Mouse (Mus musculus) heart, embryonic 12.5 days (tissue): ENCODE data around the gene Uqcrc1. TPM values are rescaled to one million over a fixed set of nuclear protein-coding genes. Genes with fewer than 3 reads are reported as not detected.

ENCODE experiments used
- microRNA counts: library from miRNA; unstranded; fragments of <30 nt; microRNA quantifications from one replicate; lab custom pipeline; 2017
- microRNA-seq: library from miRNA; unstranded; fragments of <30 nt; microRNA quantifications from one replicate; pipeline ENCODE4, GENCODE M21; 2017
- polyA plus RNA-seq: library from polyadenylated mRNA; unstranded; fragments of >200 nt; fragmentation: Nextera tagmentation; extraction: Ambion mirVana; gene quantifications from 2 replicates; pipeline ENCODE4 v1.2.1, GENCODE M21; 2016

The Uqcrc1 gene
- polyA plus RNA-seq, 1 experiment from 2014 or later, result 738 TPM

MicroRNA genes within 50 kb of the gene (microRNA counts, 519-probe panel; counts per million panel counts)
- not detected for microRNA mmu-miR-711 (lab: Ali Mortazavi, UCI)

Small RNAs within 50 kb of the gene (microRNA-seq; reads per million reads assigned to microRNA genes)
- not detected for gene Mir711

Other genes with a start within 250 kb of the Uqcrc1 start
- gene Prkar2a, start 247.3 kb upstream of the Uqcrc1 start, polyA plus RNA-seq, result 41.8 and 44.0 TPM in 2 replicates
- gene Ip6k2, start 152.8 kb upstream of the Uqcrc1 start, polyA plus RNA-seq, result 45.1 and 47.7 TPM in 2 replicates
- gene Nckipsd, start 128.3 kb upstream of the Uqcrc1 start, polyA plus RNA-seq, result 8.9 and 9.2 TPM in 2 replicates
- gene Celsr3, start 110.3 kb upstream of the Uqcrc1 start, polyA plus RNA-seq, result 0.08 and 0.09 TPM in 2 replicates
- gene Slc26a6, start 83.3 kb upstream of the Uqcrc1 start, polyA plus RNA-seq, result 6.0 and 8.0 TPM in 2 replicates
- gene Tmem89, start 22.0 kb upstream of the Uqcrc1 start, polyA plus RNA-seq, result not detected in 2 replicates
- 1.1 and 1.3 TPM in 2 replicates for gene Col7a1, start 17.0 kb downstream of the Uqcrc1 start, polyA plus RNA-seq
- gene Ucn2, start 49.4 kb downstream of the Uqcrc1 start, polyA plus RNA-seq, result not detected in 2 replicates
- 3.0 and 4.3 TPM in 2 replicates for gene Pfkfb4, start 55.1 kb downstream of the Uqcrc1 start, polyA plus RNA-seq
- gene Shisa5, start 101.9 kb downstream of the Uqcrc1 start, polyA plus RNA-seq, result 67.5 and 70.3 TPM in 2 replicates
- gene Trex1, start 123.1 kb downstream of the Uqcrc1 start, polyA plus RNA-seq, result 5.8 and 7.1 TPM in 2 replicates
- 17.9 and 19.6 TPM in 2 replicates for gene Atrip, start 137.5 kb downstream of the Uqcrc1 start, polyA plus RNA-seq
- gene Ccdc51, start 145.9 kb downstream of the Uqcrc1 start, polyA plus RNA-seq, result 14.6 and 16.3 TPM in 2 replicates
- gene Tma7, start 146.0 kb downstream of the Uqcrc1 start, polyA plus RNA-seq, result 715 and 742 TPM in 2 replicates
- gene Plxnb1, start 158.8 kb downstream of the Uqcrc1 start, polyA plus RNA-seq, result 11.1 and 11.7 TPM in 2 replicates
- not detected in 2 replicates for gene Fbxw21, start 225.4 kb downstream of the Uqcrc1 start, polyA plus RNA-seq